Mouse (Mus musculus) hematopoietic stem cell, adult 5-6 weeks (primary cell): ENCODE data around the gene Mrps18c. TPM values are rescaled to one million over a fixed set of nuclear protein-coding genes. Genes with fewer than 3 reads are reported as not detected.

Experiments used
- ATAC-seq, 2 experiments: fragments of 125-278 bp in 1 of 2; replicated peaks in 1 of 2; 2 replicates each; pipeline ENCODE4 v1.8.0; 2016 to 2017; ENCODE audit warnings: inconsistent platforms in 2 of 2, mild to moderate bottlenecking in 2 of 2, moderate number of reproducible peaks in 2 of 2, low read depth in 1 of 2, moderate TSS enrichment in 1 of 2; ENCODE audit not compliant: low FRiP score in 2 of 2, poor library complexity in 2 of 2, severe bottlenecking in 2 of 2, insufficient read depth in 1 of 2, low TSS enrichment in 1 of 2
- total RNA-seq: library from RNA; stranded (forward); fragments of 172-1452, 232-1000 nt; gene quantifications from 2 replicates; pipeline ENCODE4 v1.2.3, GENCODE M21; 2017

The Mrps18c gene
- total RNA-seq: 78.1 and 114 TPM in 2 replicates

DNA sequence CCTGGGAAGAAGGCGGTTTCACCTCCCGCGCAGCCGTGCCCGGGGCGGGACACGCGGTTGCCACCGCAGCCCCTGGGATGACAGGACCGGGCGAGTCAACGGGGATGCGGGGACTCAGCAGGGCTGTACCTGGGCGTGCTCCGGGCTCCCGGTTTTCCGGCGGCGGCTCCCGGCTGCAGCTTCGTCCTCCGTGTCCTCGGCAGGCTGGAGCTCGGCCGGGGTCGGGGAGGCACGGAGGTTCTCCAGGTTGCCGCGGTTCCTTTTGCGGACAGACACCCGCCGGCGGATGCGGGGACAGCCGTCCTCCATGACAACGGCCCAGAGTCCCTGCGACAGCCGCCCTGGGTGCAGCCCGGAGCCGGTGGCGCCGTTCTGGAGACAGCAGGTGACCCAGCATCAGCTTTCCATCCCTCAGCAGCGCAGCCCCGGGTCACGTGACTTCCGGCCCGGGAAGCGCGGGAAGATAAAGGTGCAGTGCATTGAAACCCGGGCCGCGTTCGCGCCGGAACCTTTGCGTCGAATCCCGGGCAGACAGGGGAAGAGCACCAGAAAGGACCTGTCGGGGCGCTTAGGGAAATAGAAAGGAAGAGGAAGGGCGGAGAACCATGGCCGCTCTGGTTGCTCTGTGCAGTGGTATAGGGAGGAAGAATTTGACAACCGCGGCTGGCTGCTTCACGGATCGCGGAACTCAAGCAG, at the start of gene Mrps18c, which contains the start of gene Helq:
Gene Mrps18c (plus strand): TSS at position 463 of the 696 bp plus-strand sequence.
Gene Helq (minus strand): TSS at position 434 of the 696 bp plus-strand sequence.
- peak; percentile 90 to 96 for ATAC-seq

DNA sequence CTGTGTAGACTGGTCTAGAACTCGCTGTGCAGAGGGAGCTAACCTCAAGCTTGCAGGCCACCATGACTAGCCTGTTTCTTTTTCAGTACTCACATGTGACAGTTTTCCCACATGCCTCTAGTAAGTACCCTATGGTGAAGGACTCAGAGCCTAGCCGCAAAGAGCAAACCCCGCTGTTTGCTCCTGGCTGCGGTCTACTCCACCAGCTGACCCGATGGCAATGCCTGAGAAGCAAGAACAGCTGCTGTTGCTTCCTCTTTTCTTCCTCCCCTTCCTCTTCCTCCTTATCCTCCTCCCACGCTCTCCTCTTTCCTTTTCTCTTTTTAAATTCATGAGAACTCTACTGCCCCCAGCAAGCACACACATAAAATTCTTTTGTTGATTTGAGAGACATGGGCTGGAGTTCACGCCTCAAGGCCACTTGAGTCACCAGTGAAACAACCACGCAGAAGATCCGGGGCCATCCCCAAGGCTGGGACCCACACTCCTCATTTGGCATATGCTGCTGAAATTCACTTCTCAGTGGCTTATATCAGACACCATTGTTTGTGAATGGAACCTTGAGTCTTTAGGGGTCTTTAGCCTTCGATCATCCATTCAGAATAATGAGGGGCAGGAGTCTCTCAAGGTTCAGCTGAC, 47.7 kb upstream of the Mrps18c start:
- peak; percentile 96 to 97 for ATAC-seq

DNA sequence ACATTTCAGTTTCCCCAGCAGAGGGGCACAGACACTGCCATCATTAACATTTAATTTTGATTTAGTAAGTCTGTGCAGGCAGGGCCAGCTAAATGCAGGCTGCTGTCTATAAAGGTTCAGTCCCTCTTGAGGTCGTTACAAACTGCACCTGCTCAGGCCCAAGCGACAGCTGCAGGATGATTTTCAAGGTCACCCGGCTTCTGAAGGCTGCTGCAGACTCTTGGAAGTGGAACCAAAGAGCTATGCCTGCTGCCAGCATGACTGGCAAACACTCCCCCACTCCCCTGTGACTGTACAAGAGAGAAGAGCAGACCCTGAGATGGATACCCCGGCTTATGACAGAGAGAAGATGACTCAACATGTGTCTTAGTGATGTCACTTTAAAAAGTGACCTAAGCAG, 46.8 kb upstream of the Mrps18c start:
- ATAC-seq: no peak

DNA sequence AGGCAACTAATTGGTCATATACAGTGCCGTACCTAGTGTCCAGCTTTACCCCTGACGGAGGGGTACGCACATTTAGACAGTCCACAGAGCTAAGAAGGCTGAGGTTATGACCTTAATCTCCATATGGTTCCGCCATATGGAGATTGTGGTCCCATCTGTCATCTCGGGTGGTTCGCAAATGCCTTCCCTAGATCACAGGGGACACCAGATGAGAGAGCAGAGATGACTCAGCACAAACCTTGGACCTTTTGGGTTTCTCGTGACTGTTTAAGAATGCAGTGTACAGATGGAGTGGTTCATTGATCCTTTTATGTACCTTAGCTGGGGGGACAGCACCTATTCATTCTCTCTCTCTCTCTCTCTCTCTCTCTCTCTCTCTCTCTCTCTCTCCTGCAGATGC, 45.0 kb upstream of the Mrps18c start:
- no peak for ATAC-seq

DNA sequence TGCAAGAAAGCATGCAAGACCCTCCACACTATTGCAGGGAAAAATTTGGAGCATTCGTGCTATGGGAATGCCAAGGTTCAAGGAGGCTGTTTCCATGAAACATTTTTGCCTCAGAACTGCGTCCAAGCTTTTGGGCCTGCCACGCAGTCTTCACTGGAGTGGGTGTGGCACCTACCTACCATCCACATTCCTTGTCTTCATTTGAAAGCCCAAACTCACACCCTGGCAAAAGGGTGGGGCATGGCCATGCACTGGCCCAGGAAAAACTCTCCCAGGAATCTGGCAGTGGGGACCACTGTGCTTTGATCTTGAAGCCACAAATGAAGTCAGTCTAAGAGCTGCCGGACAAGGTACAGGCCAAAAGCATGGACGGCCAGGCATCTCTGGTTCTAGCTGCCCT, 40.3 kb upstream of the Mrps18c start:
- no peak for ATAC-seq

DNA sequence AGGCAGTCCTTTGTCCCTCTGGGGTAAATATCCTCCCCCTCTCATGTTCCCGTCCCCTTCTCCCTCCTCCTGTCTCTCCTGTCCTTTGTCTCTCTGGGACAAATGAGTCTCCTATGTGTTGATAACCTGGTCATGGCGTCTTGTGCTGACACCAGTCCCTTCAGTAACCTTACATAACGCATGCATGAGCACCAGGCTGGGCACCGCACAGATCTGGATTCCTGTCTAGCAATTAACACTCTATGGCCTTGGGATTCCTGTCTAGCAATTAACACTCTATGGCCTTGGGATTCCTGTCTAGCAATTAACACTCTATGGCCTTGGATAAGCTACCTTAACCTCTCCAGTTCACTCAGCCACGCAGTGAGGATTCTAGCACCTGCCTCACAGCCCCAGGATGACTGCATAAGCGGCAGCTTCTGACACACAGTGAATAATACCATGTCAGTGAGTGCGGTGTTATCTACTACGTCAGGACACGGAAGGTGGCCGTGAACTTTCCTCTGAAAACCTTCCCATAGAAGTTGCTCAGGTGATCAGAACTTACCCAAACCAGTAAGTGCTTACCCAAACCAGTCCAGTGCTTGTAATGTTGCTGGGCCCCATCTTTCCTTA, 38.3 kb upstream of the Mrps18c start:
- no peak for ATAC-seq

DNA sequence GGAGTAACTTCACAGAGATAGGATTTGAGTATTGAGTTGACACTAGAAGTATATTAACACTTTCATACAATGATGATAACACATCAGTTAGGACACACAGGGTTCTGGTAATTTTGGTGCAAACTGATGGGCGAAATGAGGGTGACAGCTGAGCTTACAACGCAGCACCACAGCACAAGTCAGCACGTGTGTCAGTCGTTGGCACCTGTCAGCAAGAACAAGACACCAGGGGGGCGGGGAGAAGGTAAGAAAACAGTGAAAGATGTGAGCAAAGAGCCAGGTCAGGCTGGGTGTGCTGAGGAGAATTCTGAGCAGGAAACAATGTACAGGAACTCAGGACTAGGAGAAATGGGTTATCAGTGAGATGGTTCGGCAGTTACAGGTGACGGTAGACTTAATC, 36.7 kb upstream of the Mrps18c start:
- no peak for ATAC-seq

DNA sequence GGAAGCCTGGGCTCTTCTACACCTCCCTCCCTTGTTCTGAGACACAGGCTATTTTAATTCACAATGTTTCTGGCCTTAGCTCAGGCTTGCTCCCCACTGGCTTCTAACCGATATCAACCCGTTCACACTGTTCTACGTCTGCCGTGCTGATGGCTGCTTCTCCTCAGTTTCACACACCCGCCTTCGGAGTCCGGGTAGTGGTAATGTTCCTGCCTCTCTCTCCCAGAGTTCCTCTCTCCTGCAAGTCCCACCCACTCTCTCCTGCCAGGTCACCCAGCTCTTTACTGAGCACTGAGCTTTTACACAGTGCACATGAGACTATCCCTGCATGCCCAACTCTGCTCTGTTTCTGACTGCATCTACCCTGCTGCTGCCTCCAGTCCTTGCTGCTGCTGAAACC, 32.4 kb upstream of the Mrps18c start:
- ATAC-seq: no peak

DNA sequence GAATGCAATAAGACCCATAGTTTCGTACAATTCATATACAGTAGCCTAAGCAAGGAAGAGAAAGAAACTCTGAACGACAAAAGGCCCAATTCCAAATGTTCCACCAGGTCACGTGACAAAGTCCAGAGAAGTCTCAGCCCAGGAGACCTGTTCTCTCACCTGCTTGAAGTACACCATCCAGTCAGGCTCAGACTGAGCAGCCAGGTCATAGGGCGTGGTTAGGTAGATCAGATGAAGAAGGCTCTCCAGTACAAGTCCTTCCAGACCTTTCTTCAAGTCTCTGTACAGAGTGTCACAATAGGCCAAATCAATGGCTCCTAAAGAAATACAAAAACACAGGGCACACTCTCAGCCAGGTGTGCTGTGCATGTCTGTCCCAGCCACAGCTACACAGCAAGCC, 26.9 kb upstream of the Mrps18c start:
- ATAC-seq: no peak

DNA sequence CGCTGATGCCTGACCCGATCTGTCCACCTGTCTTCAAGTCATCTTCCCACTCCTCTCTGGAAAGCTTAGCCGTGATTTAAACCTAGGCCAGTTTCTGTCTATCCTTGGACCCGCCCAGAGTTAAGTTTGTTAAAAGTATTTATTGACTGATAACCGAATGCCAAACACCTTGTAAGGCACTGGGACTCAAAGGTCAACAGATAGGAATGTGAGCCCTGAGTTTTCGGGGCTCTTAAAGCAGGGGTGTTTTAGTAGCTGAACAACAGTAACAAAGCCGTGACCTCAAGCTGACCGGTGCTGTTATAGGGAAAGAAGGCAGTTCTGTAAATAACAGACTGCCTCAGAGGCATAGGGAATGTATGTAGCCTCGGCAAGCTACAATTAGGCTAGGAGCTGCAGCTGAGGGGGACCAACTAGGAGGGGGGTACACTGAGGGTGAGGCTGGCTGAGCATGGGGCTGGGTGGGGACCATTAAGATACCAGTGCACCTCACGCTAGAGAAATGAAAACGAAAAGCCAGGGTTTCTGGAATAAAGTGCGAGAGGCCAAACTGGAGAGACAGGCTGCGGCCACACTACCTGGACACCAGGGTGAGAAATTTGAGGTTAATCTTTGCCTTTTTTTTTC, 22.5 kb upstream of the Mrps18c start:
- ATAC-seq: no peak

DNA sequence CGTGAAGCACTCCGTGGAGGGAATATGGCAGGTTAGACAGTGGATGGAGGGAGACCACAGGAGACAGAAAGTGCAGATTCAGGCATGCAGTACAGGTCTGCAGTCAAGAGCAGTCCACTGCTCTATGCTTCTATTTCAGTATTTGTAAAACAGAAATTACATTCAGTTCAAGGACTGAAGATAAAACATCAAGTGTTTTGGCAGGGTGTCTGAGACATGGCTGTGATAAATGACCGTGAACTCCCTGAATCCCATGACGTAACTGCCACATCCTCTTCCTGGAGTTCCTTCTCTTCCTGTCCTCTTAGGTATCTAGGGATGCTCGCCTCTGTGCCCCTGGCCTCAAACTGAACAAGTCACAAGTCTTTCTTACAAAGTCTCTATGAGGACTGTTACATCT, 21.5 kb upstream of the Mrps18c start:
- ATAC-seq: no peak

DNA sequence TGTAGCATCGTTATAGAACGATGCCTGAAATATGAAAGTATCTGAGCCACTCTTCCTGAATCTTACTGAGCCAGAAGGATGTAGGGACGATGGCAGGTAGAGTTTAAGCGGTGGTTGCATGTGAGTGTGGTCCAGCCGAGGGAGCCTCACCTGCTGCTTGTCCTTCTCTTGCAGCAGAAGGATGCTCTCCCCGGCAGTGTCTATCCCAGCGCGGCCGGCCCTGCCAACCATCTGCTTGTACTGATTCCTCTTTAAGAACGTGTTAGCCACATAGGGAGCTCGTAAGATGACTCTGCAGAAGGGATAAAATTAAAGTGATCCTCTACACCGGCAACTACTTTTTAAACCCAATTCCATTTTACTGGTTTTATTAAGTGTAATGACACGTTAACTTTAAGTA, 19.4 kb upstream of the Mrps18c start:
- no peak for ATAC-seq

DNA sequence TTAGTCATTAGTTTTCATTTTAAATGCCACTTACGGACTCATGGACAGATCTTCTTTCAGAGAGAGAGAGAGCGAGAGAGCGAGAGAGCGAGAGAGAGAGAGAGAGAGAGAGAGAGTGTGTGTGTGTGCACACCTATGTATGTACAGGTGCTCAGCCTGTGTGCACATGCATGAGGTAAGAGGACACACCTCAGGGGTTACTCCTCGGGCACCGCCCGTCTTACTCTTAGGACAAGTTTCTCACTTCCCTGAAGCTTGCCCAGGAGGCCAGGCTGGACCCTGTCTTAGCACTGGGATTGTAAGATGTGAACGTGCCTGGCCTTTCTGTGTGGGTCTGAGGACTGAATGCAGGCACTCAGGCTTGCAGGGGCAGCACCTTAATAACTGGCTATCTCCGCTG, 10.9 kb upstream of the Mrps18c start:
- ATAC-seq: no peak

DNA sequence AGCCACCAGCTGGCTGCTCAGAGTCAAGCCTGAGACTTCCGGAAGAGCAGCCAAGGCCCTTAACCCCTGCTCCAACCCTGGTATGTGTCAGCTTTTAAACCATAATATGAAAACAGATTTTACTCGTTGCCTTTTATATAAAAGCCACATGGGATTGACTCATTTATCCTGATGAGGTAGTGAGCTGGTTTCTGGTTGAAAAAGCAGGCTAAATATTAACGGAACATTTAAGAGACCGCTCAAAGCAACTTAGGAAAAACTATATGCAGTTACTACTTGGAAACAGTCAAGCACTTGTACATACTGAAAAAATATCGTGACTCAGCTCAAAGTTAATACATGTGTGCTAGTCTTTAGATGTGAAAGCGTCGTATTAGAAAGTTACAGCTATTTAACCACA, 6.2 kb upstream of the Mrps18c start:
- ATAC-seq: no peak

DNA sequence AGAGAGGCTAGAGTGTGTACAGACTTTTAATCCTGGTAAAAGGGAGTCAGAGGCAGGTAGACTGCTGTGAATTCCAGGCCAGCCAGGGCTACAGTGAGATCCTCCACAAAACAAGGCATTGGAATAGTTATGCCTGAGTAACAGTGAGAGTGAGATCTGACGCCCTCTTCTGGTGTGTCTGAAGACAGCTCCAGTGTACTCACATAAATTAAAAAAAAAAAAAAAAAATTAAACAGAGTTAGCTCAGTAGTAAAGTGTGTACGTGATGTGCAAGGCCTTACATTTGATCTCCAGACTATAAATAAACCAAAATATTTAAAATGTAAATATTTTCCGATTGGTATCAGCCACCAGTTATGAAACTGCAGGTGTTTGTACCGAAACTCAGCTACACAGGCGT, 4.3 kb upstream of the Mrps18c start:
- ATAC-seq: no peak

DNA sequence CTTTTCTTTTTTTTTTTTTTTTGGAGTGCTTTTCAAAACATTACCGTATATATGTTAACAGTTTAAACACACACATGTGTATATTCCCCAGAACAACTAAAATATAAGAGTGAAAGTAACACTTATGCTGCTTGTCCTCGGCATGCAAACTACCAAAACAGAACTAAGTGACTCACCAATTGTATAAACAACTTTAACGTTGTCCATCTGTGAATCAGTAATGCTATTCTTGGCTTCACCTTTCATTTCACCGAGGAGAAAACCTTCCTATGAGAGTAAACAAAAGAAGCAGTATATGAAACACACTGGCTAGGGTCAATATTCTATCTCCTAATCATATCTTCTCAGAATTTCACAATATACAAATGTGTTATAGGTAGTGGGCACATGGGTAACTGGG, 19.9 kb downstream of the Mrps18c start:
- ATAC-seq: no peak

DNA sequence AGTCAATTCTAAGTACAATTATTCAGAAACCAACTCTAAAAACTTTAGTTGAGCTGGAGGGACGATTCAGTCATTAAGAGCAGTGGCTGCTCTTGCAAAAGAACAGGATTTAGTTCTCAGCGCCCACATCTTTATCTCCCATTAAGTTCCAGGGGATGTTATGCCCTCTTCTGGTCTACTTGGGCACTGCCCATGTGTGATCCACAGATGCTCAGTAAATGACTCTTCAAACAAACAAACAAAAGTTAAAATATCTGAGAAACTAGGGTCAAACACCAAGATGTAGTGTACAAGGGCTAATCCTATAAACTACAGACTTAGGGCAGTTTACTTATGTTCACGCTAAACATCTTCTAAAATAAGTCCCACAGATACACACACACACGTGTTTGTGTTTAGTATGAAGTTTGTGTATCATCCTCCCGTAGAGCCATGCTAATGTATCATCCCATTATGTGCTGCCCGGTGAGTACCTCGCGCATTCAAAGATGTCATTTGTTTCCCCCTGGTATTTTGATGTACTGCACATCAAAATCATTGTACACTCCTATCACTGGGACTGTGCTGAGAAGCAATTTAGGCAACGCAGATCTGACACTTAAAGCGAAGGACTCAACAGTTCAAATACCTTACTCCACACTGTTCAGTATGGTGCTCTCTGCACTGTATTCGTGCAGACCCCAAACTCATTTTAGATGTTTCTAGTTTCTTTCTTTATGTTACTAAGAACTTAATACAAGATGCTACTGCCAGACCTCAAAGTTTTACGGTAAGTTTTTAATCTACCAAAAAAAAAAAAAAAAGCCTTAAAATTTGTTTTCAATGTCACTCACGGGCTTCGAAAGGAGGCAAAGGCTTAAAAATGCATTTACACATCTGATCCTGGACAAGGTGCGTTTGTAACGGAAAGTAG, 21.4 kb downstream of the Mrps18c start:
- ATAC-seq: no peak
